Mouse (Mus musculus): Measurements from ENCODE around the gene Pmel. TPM values are rescaled to one million over a fixed set of nuclear protein-coding genes. Genes with fewer than 3 reads are reported as not detected.

Pmel gene
- polyA plus RNA-seq (2015; fragmentation: Illumina TruSeq; extraction: RNeasy Lipid Tissue Mini Kit (QIAGEN cat#74804); ENCODE audit: insufficient read depth, low read depth, low replicate concordance), result not detected

DNA sequence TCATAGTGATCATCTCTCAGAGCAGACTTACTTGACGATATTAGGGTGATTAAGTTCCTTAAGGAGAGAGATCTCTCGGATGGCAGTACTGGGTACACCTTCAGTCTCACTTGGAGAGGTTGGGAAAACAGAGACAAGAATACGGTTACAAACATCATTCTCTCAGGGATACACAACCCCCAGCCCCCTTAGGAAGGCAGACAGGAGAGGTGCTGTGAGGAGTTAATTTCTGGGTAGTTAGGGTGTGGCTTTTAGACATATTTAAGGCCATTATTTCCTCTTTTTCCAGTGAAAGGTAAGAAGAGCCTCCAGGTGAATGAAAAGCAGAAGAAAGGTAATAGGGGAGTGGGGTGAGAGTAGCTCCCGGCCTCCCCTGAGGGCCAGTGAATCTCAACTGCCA, at the start of gene Pmel:
Gene Pmel (plus strand): TSS at position 301 of the 400 bp plus-strand sequence.

DNA sequence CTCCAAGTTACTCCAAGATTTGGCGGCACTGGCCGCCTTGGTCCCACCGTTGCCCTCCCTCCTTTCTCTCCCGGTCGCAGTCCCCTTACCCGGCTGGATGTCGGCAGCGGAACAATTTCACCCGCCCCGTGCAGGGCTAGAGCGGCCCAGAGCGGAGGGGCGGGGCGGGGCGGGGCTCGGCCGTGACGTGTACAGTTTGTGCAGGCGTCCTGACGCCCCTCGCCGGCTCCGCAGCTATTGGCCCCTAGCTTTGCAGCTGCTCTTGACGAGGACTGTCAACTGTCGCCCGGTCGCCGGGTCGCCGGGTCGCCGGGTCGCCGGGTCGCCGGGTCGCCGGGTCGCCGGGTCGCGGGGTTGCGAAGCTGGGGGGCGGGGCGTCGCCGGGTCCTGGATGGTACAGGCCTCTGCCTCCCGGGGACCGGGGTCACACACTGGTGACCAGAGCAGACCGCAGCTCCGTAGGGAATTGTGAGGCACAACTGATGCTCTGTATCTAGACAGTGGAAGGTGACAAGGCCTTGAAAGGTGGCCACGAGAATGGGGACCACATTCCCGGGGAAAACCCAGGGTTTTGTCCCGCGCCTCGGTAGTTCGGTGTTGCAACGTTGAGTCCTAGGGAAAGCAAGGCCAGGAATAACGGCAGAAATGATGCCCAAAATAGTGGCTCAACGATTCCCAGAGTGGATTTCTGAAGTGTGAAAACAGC, 30.1 kb upstream of the Pmel start, which contains the start of gene Suox:
Gene Suox (minus strand): TSS at position 311 of the 706 bp plus-strand sequence.

GRCm38 (mm10) chr10:128695992-128696807, 7.8 kb upstream of the Pmel start, which contains the start of gene Rab5b:
Gene Rab5b (minus strand): TSS chr10:128696264.

DNA sequence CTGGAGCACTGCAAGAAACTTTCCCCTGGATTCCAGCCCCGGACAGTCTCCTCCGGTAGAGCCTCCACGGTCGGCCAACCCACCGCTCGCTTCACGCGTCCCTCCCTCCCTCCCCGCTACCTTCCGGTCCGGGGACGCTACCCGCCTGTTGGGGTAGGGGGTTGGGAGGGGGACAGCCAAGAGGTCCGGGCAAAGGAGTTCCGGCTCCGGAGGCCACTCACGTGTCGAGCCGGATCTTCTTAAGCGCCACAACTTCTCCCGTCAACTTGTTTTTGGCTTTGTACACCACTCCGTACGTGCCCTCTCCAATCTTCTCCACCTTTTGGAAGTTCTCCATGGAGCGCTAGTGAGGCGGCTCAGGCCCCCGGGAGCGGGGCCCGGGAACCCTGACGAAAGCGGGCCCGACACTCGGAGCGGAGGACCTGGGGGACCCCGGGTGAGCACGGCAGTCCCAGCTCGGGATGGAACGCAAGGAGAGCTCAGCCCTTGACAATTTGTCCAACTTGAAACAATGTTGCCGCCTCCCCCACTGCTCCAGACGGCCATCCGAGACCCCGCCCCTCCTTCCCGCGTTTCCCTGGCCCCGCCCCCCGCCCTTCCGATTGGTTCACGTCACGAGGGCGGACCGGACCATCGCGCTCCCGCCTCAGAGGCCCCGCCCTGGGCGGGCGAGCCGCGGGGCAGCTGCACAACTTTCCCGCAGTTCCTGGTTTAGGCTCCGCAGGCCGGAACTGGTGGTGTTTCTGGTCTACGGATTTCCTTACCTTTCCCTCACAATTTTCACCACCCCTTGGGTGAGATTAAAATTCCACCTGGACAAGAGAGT, 709 bp downstream of the Pmel start, which contains the start of gene Cdk2:
Gene Cdk2 (minus strand): TSS at position 541 of the 826 bp plus-strand sequence.

GRCm38 (mm10) chr10:128744680-128745601, 40.9 kb downstream of the Pmel start, which contains the start of gene Dgka:
Gene Dgka (minus strand): TSS chr10:128744855.

GRCm38 (mm10) chr10:128747646-128748251, 43.8 kb downstream of the Pmel start, which contains the start of gene Pym1:
Gene Pym1 (plus strand): TSS chr10:128747889.

Other genes starting within 250 kb of the Pmel start
- 24.6 TPM for gene Smarcc2, start 244.9 kb upstream of the Pmel start, polyA plus RNA-seq (2015; fragmentation: Illumina TruSeq; extraction: RNeasy Lipid Tissue Mini Kit (QIAGEN cat#74804); ENCODE audit: insufficient read depth, low read depth, low replicate concordance)
- 403 TPM for gene Myl6, start 210.1 kb upstream of the Pmel start, polyA plus RNA-seq (2015; fragmentation: Illumina TruSeq; extraction: RNeasy Lipid Tissue Mini Kit (QIAGEN cat#74804); ENCODE audit: insufficient read depth, low read depth, low replicate concordance)
- not detected for gene Myl6b, start 205.5 kb upstream of the Pmel start, polyA plus RNA-seq (2015; fragmentation: Illumina TruSeq; extraction: RNeasy Lipid Tissue Mini Kit (QIAGEN cat#74804); ENCODE audit: insufficient read depth, low read depth, low replicate concordance)
- gene Esyt1, start 178.3 kb upstream of the Pmel start, polyA plus RNA-seq (2015; fragmentation: Illumina TruSeq; extraction: RNeasy Lipid Tissue Mini Kit (QIAGEN cat#74804); ENCODE audit: insufficient read depth, low read depth, low replicate concordance), result 15.7 TPM
- 2.5 TPM for gene Zc3h10, start 156.4 kb upstream of the Pmel start, polyA plus RNA-seq (2015; fragmentation: Illumina TruSeq; extraction: RNeasy Lipid Tissue Mini Kit (QIAGEN cat#74804); ENCODE audit: insufficient read depth, low read depth, low replicate concordance)
- gene Rpl41, start 154.9 kb upstream of the Pmel start, polyA plus RNA-seq (2015; fragmentation: Illumina TruSeq; extraction: RNeasy Lipid Tissue Mini Kit (QIAGEN cat#74804); ENCODE audit: insufficient read depth, low read depth, low replicate concordance), result 2,737 TPM
- 20.2 TPM for gene Pa2g4, start 138.2 kb upstream of the Pmel start, polyA plus RNA-seq (2015; fragmentation: Illumina TruSeq; extraction: RNeasy Lipid Tissue Mini Kit (QIAGEN cat#74804); ENCODE audit: insufficient read depth, low read depth, low replicate concordance)
- gene Erbb3, start 114.5 kb upstream of the Pmel start, polyA plus RNA-seq (2015; fragmentation: Illumina TruSeq; extraction: RNeasy Lipid Tissue Mini Kit (QIAGEN cat#74804); ENCODE audit: insufficient read depth, low read depth, low replicate concordance), result 2.9 TPM
- gene Rps26, start 77.4 kb upstream of the Pmel start, polyA plus RNA-seq (2015; fragmentation: Illumina TruSeq; extraction: RNeasy Lipid Tissue Mini Kit (QIAGEN cat#74804); ENCODE audit: insufficient read depth, low read depth, low replicate concordance), result 365 TPM
- 0.70 TPM for gene Ikzf4, start 58.2 kb upstream of the Pmel start, polyA plus RNA-seq (2015; fragmentation: Illumina TruSeq; extraction: RNeasy Lipid Tissue Mini Kit (QIAGEN cat#74804); ENCODE audit: insufficient read depth, low read depth, low replicate concordance)
- 3.5 TPM for gene Suox, start 30.1 kb upstream of the Pmel start, polyA plus RNA-seq (2015; fragmentation: Illumina TruSeq; extraction: RNeasy Lipid Tissue Mini Kit (QIAGEN cat#74804); ENCODE audit: insufficient read depth, low read depth, low replicate concordance)
- 15.3 TPM for gene Rab5b, start 7.9 kb upstream of the Pmel start, polyA plus RNA-seq (2015; fragmentation: Illumina TruSeq; extraction: RNeasy Lipid Tissue Mini Kit (QIAGEN cat#74804); ENCODE audit: insufficient read depth, low read depth, low replicate concordance)
- gene Cdk2, start 836 bp downstream of the Pmel start, polyA plus RNA-seq (2015; fragmentation: Illumina TruSeq; extraction: RNeasy Lipid Tissue Mini Kit (QIAGEN cat#74804); ENCODE audit: insufficient read depth, low read depth, low replicate concordance), result 6.2 TPM
- gene Dgka, start 40.7 kb downstream of the Pmel start, polyA plus RNA-seq (2015; fragmentation: Illumina TruSeq; extraction: RNeasy Lipid Tissue Mini Kit (QIAGEN cat#74804); ENCODE audit: insufficient read depth, low read depth, low replicate concordance), result 10.4 TPM
- gene Pym1, start 43.7 kb downstream of the Pmel start, polyA plus RNA-seq (2015; fragmentation: Illumina TruSeq; extraction: RNeasy Lipid Tissue Mini Kit (QIAGEN cat#74804); ENCODE audit: insufficient read depth, low read depth, low replicate concordance), result 4.8 TPM
- gene Mmp19, start 86.7 kb downstream of the Pmel start, polyA plus RNA-seq (2015; fragmentation: Illumina TruSeq; extraction: RNeasy Lipid Tissue Mini Kit (QIAGEN cat#74804); ENCODE audit: insufficient read depth, low read depth, low replicate concordance), result 3.0 TPM
- 9.2 TPM for gene Dnajc14, start 99.9 kb downstream of the Pmel start, polyA plus RNA-seq (2015; fragmentation: Illumina TruSeq; extraction: RNeasy Lipid Tissue Mini Kit (QIAGEN cat#74804); ENCODE audit: insufficient read depth, low read depth, low replicate concordance)
- 6.6 TPM for gene Tmem198b, start 100.2 kb downstream of the Pmel start, polyA plus RNA-seq (2015; fragmentation: Illumina TruSeq; extraction: RNeasy Lipid Tissue Mini Kit (QIAGEN cat#74804); ENCODE audit: insufficient read depth, low read depth, low replicate concordance)
- 15.9 TPM for gene Sarnp, start 113.1 kb downstream of the Pmel start, polyA plus RNA-seq (2015; fragmentation: Illumina TruSeq; extraction: RNeasy Lipid Tissue Mini Kit (QIAGEN cat#74804); ENCODE audit: insufficient read depth, low read depth, low replicate concordance)
- 11.8 TPM for gene Ormdl2, start 117.5 kb downstream of the Pmel start, polyA plus RNA-seq (2015; fragmentation: Illumina TruSeq; extraction: RNeasy Lipid Tissue Mini Kit (QIAGEN cat#74804); ENCODE audit: insufficient read depth, low read depth, low replicate concordance)
- not detected for gene Gdf11, start 187.5 kb downstream of the Pmel start, polyA plus RNA-seq (2015; fragmentation: Illumina TruSeq; extraction: RNeasy Lipid Tissue Mini Kit (QIAGEN cat#74804); ENCODE audit: insufficient read depth, low read depth, low replicate concordance)
- gene Cd63, start 196.8 kb downstream of the Pmel start, polyA plus RNA-seq (2015; fragmentation: Illumina TruSeq; extraction: RNeasy Lipid Tissue Mini Kit (QIAGEN cat#74804); ENCODE audit: insufficient read depth, low read depth, low replicate concordance), result 125 TPM
- 12.1 TPM for gene Rdh5, start 218.7 kb downstream of the Pmel start, polyA plus RNA-seq (2015; fragmentation: Illumina TruSeq; extraction: RNeasy Lipid Tissue Mini Kit (QIAGEN cat#74804); ENCODE audit: insufficient read depth, low read depth, low replicate concordance)
- 47.0 TPM for gene Bloc1s1, start 219.8 kb downstream of the Pmel start, polyA plus RNA-seq (2015; fragmentation: Illumina TruSeq; extraction: RNeasy Lipid Tissue Mini Kit (QIAGEN cat#74804); ENCODE audit: insufficient read depth, low read depth, low replicate concordance)
- gene Itga7, start 229.6 kb downstream of the Pmel start, polyA plus RNA-seq (2015; fragmentation: Illumina TruSeq; extraction: RNeasy Lipid Tissue Mini Kit (QIAGEN cat#74804); ENCODE audit: insufficient read depth, low read depth, low replicate concordance), result 5.2 TPM

All from pancreas, adult 10 weeks (tissue).